Mouse (Mus musculus) MEL-GATA-1-ER (cell line): ENCODE measurements around the gene 1700012A03Rik.

Experiments used
- DNase-seq: peaks from one replicate; pipeline ENCODE4 v3.0.0-alpha.2; 2012; ENCODE audit warnings: low read depth; ENCODE audit errors: extremely low read depth

1700012A03Rik gene

DNA sequence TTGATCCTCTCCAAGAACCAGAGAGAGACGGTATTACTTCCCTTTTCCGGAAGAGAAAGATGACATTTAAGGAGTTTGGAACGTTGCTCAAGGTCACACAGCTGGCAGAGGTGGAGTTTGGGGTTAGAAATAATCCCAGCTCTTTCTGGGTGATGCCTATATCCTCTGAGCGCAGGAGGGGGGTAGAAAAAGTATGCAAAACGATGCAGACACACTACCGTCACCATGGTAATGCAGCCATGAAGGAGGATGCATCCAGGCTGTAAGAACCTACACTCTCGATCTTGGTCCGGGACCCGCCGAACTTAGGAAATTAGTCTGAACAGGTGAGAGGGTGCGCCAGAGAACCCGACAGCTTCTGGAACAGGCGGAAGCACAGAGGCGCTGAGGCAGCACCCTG lies 43.3 kb downstream of the 1700012A03Rik start:
- no peak for DNase-seq

DNA sequence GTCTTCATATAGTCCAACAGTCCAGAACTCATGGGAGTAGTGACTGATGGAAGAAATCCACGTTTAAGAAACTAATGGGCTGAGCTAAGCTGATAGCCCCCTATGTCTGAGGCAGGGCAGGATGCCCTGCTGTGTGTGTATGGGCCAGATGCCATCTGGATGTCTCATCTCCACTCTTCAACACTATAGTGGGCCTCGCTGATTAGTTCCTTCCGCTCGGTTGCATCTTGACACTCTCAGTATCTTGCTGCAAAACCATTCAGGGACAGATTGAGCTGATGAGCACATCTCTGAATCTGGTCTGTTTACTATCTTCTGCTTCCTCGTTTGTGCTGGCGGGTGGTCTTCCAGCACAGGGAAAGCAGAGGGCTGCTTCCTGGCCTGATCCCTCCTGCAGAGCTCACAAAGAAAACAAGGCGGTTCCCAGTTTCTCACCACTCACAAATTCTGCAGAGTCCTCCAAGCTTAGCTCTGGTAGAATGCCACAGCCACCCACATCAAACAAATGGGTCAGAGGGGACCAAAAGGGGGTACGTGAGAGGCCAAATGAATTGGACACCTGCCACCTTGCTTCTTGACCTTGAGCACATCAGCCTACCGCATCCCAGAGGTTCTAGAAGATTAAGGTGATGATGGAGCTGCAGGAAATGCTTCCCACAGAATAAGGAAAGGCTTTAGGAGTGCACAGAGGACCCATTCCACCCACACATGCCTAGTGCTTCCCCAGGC lies 55.7 kb downstream of the 1700012A03Rik start:
- DNase-seq, result no peak
